Mouse (Mus musculus): ENCODE measurements at regions not wholly inside any gene's neighbourhood (a gene's known extent, or its start where the extent isn't known, plus 50 kb on each side); places are given as distances from the start of the nearest gene placed in this dataset.

- no peak for DNase-seq (ENCODE audit: low spot score)
These were observed 137.7 kb downstream of the Ipmk start for GRCm38 (mm10) chr10:71485063-71485762.

- no peak for DNase-seq (ENCODE audit: low spot score)
These were observed 142.2 kb downstream of the Ipmk start for GRCm38 (mm10) chr10:71489791-71490190.

- no peak for DNase-seq (ENCODE audit: low spot score)
These were observed 154.5 kb downstream of the Ipmk start for GRCm38 (mm10) chr10:71502096-71502495.

- DNase-seq (ENCODE audit: low spot score) = no peak
These were observed 156.7 kb downstream of the Ipmk start for GRCm38 (mm10) chr10:71504219-71504618.

- no peak for DNase-seq (ENCODE audit: low spot score)
These were observed 177.7 kb downstream of the Ipmk start for GRCm38 (mm10) chr10:71525290-71525689.

GRCm38 (mm10) chr10:71533759-71534158 lies 186.2 kb downstream of the Ipmk start:
- no peak for DNase-seq (ENCODE audit: low spot score)

GRCm38 (mm10) chr10:71545489-71545888 lies 197.9 kb downstream of the Ipmk start:
- DNase-seq (ENCODE audit: low spot score) = no peak

- no peak for DNase-seq (ENCODE audit: low spot score)
These were observed 198.9 kb downstream of the Ipmk start for GRCm38 (mm10) chr10:71546507-71546906.

GRCm38 (mm10) chr10:71583716-71584115 lies 236.2 kb downstream of the Ipmk start:
- DNase-seq (ENCODE audit: low spot score) = no peak

GRCm38 (mm10) chr10:71598515-71598914 lies 251.0 kb downstream of the Ipmk start:
- DNase-seq (ENCODE audit: low spot score) = no peak

GRCm38 (mm10) chr10:71613736-71614135 lies 266.2 kb downstream of the Ipmk start:
- no peak for DNase-seq (ENCODE audit: low spot score)

- no peak for DNase-seq (ENCODE audit: low spot score)
These were observed 269.6 kb downstream of the Ipmk start for GRCm38 (mm10) chr10:71617156-71617555.

GRCm38 (mm10) chr10:71646071-71646470 lies 298.5 kb downstream of the Ipmk start:
- peak; percentile 2 for DNase-seq (ENCODE audit: low spot score)

GRCm38 (mm10) chr10:71657525-71657924 lies 310.0 kb downstream of the Ipmk start:
- DNase-seq (ENCODE audit: low spot score) = no peak

- DNase-seq (ENCODE audit: low spot score) = no peak
These were observed 316.0 kb downstream of the Ipmk start for GRCm38 (mm10) chr10:71663545-71663944.

GRCm38 (mm10) chr10:71667160-71667571 lies 319.6 kb downstream of the Ipmk start:
- DNase-seq (ENCODE audit: low spot score) = no peak

GRCm38 (mm10) chr10:71679240-71679639 lies 331.7 kb downstream of the Ipmk start:
- DNase-seq (ENCODE audit: low spot score) = no peak

- no peak for DNase-seq (ENCODE audit: low spot score)
These were observed 365.9 kb downstream of the Ipmk start for GRCm38 (mm10) chr10:71713456-71713855.

GRCm38 (mm10) chr10:71727746-71728145 lies 380.2 kb downstream of the Ipmk start:
- no peak for DNase-seq (ENCODE audit: low spot score)

GRCm38 (mm10) chr10:71733821-71734220 lies 386.3 kb downstream of the Ipmk start:
- no peak for DNase-seq (ENCODE audit: low spot score)

- DNase-seq (ENCODE audit: low spot score) = no peak
These were observed 386.9 kb downstream of the Ipmk start for GRCm38 (mm10) chr10:71734481-71734880.

GRCm38 (mm10) chr10:71738280-71738679 lies 390.7 kb downstream of the Ipmk start:
- peak; percentile 10 for DNase-seq (ENCODE audit: low spot score)

GRCm38 (mm10) chr10:71748557-71749493 lies 401.3 kb downstream of the Ipmk start:
- no peak for DNase-seq (ENCODE audit: low spot score)
